10 mouse cellular contexts compared by ENCODE assay signal in genomic region chr6:90729829-90730228, GRCm38 (mm10).
DNase-seq lines count a peak whose midpoint lies in the region; ATAC-seq lines count a peak whose summit lies in the region.
"Had no signal": no experiment of that assay in that cellular context is flagged by ENCODE, and none has a peak within 500 bp of the region (broad histone marks: within the 10 kb centered on the region; RNA-seq: fewer than 3 reads in every experiment).

No protein-coding gene starts in this region.

- peak overlapping the region; percentile 68 for H3K27ac ChIP-seq in heart, embryonic 13.5 days (replicated peaks)
- no peak overlapping the region for H3K27ac ChIP-seq in heart, embryonic 11.5 days (ENCODE audit: low read depth, low read length)
- 0 out of 2 replicates have a peak overlapping the region, but pooled peaks have one; percentile 26 for H3K27ac ChIP-seq in midbrain, embryonic 14.5 days (replicated peaks; ENCODE audit: low read depth, low read length)
- H3K27ac ChIP-seq in midbrain, embryonic 16.5 days (ENCODE audit: low read length) = no peak overlapping the region
- H3K27ac ChIP-seq in stomach, embryonic 15.5 days = peak overlapping the region; percentile 61

- no peak for DNase-seq in midbrain, embryonic 14.5 days
- DNase-seq in cerebellum, postnatal 14 days = peak; percentile 67 to 69
- no peak for DNase-seq in frontal cortex, postnatal 25 days (ENCODE audit: low spot score in 2 of 2)

- no peaks in the 10 kb centered on the region for H3K9me3 ChIP-seq in heart, embryonic 13.5 days
- no peaks in the 10 kb centered on the region for H3K9me3 ChIP-seq in heart, embryonic 11.5 days (replicated peaks; ENCODE audit: control insufficient read depth, low read length)
- H3K9me3 ChIP-seq in midbrain, embryonic 14.5 days (ENCODE audit: control insufficient read depth, low read length) = no peaks in the 10 kb centered on the region
- no peaks in the 10 kb centered on the region for H3K9me3 ChIP-seq in midbrain, embryonic 16.5 days (replicated peaks; ENCODE audit: control insufficient read depth, low read length, poor library complexity, severe bottlenecking)
- no peaks in the 10 kb centered on the region for H3K9me3 ChIP-seq in stomach, embryonic 15.5 days
- H3K9me3 ChIP-seq: G1E; megakaryocyte, embryonic 14.5 days had no signal

- H3K4me3 ChIP-seq in heart, embryonic 13.5 days = no peak overlapping the region
- H3K4me3 ChIP-seq in heart, embryonic 11.5 days (ENCODE audit: low read depth, low read length) = no peak overlapping the region
- H3K4me3 ChIP-seq in midbrain, embryonic 14.5 days (replicated peaks; ENCODE audit: low read depth, low read length) = no peak overlapping the region
- no peak overlapping the region for H3K4me3 ChIP-seq in midbrain, embryonic 16.5 days (ENCODE audit: low read depth, low read length)
- H3K4me3 ChIP-seq in stomach, embryonic 15.5 days (replicated peaks) = no peak overlapping the region
- H3K4me3 ChIP-seq: megakaryocyte, embryonic 14.5 days had no signal

- ATAC-seq in heart, embryonic 13.5 days (ENCODE audit: extremely low read depth, insufficient number of reproducible peaks, low FRiP score, low TSS enrichment) = no peak
- no peak for ATAC-seq in heart, embryonic 11.5 days (replicated peaks; ENCODE audit: insufficient number of reproducible peaks, low FRiP score, low TSS enrichment)
- ATAC-seq in midbrain, embryonic 14.5 days (ENCODE audit: low FRiP score, low TSS enrichment) = no peak
- ATAC-seq in midbrain, embryonic 16.5 days = no peak
- no peak for ATAC-seq in stomach, embryonic 15.5 days (ENCODE audit: insufficient read depth, low FRiP score, low read depth)
- no peak for ATAC-seq in activated CD4-positive, CD25-positive, alpha-beta regulatory T cell, adult 4 months

- no peak overlapping the region for H3K4me2 ChIP-seq in heart, embryonic 13.5 days
- H3K4me2 ChIP-seq in heart, embryonic 11.5 days = no peak overlapping the region
- no peak overlapping the region for H3K4me2 ChIP-seq in midbrain, embryonic 14.5 days (ENCODE audit: low read length)
- no peak overlapping the region for H3K4me2 ChIP-seq in midbrain, embryonic 16.5 days (ENCODE audit: low read length)
- no peak overlapping the region for H3K4me2 ChIP-seq in stomach, embryonic 15.5 days

- peak overlapping the region; percentile 53 for H3K9ac ChIP-seq in heart, embryonic 13.5 days
- H3K9ac ChIP-seq in heart, embryonic 11.5 days (ENCODE audit: low read depth, low read length) = no peak overlapping the region
- no peak overlapping the region for H3K9ac ChIP-seq in midbrain, embryonic 14.5 days (replicated peaks; ENCODE audit: low read length)
- H3K9ac ChIP-seq in midbrain, embryonic 16.5 days (ENCODE audit: low read depth, low read length) = no peak overlapping the region
- no peak overlapping the region for H3K9ac ChIP-seq in stomach, embryonic 15.5 days

- no peaks in the 10 kb centered on the region for H3K36me3 ChIP-seq in heart, embryonic 13.5 days
- no peaks in the 10 kb centered on the region for H3K36me3 ChIP-seq in heart, embryonic 11.5 days (ENCODE audit: control insufficient read depth, insufficient read depth, low read length)
- no peaks in the 10 kb centered on the region for H3K36me3 ChIP-seq in midbrain, embryonic 14.5 days (ENCODE audit: control insufficient read depth, insufficient read depth, low read length)
- H3K36me3 ChIP-seq in midbrain, embryonic 16.5 days (ENCODE audit: control insufficient read depth, insufficient read depth, low read length) = no peaks in the 10 kb centered on the region
- H3K36me3 ChIP-seq in stomach, embryonic 15.5 days = no peaks in the 10 kb centered on the region
- H3K36me3 ChIP-seq: G1E had no signal

- WGBS in heart, embryonic 13.5 days = 51% methylated on average over 5 of the region's 5 CpGs
- WGBS in heart, embryonic 11.5 days (ENCODE audit: insufficient replicate concordance) = 56% methylated on average over 5 of the region's 5 CpGs
- WGBS in midbrain, embryonic 14.5 days = 29% methylated on average over 5 of the region's 5 CpGs
- WGBS in midbrain, embryonic 16.5 days = 44% methylated on average over 5 of the region's 5 CpGs
- 64% methylated on average over 5 of the region's 5 CpGs for WGBS in stomach, embryonic 15.5 days

- peaks cover 85% of the 10 kb centered on the region for H3K4me1 ChIP-seq in heart, embryonic 13.5 days
- H3K4me1 ChIP-seq in heart, embryonic 11.5 days (ENCODE audit: control insufficient read depth, insufficient read depth, low read length) = peaks cover 52% of the 10 kb centered on the region
- peaks cover 24% of the 10 kb centered on the region for H3K4me1 ChIP-seq in midbrain, embryonic 14.5 days (ENCODE audit: control insufficient read depth, insufficient read depth, low read length)
- peaks cover 28% of the 10 kb centered on the region for H3K4me1 ChIP-seq in midbrain, embryonic 16.5 days (ENCODE audit: control insufficient read depth, insufficient read depth, low read length)
- peaks cover 43% of the 10 kb centered on the region for H3K4me1 ChIP-seq in stomach, embryonic 15.5 days

- H3K27me3 ChIP-seq in heart, embryonic 13.5 days (replicated peaks) = no peaks in the 10 kb centered on the region
- H3K27me3 ChIP-seq in heart, embryonic 11.5 days (ENCODE audit: control insufficient read depth, insufficient read depth, low read length) = no peaks in the 10 kb centered on the region
- no peaks in the 10 kb centered on the region for H3K27me3 ChIP-seq in midbrain, embryonic 14.5 days (ENCODE audit: control insufficient read depth, insufficient read depth, low read length)
- no peaks in the 10 kb centered on the region for H3K27me3 ChIP-seq in midbrain, embryonic 16.5 days (ENCODE audit: control insufficient read depth, insufficient read depth, low read depth, low read length)
- no peaks in the 10 kb centered on the region for H3K27me3 ChIP-seq in stomach, embryonic 15.5 days (replicated peaks)
- H3K27me3 ChIP-seq: megakaryocyte, embryonic 14.5 days had no signal

Comparison
In these comparisons a context has a peak if more than half of its experiments do, and no peak if none do; other contexts are left out.
1. H3K27ac ChIP-seq: peak in heart, embryonic 13.5 days (single experiment), midbrain, embryonic 14.5 days (single experiment) and stomach, embryonic 15.5 days (single experiment); none in heart, embryonic 11.5 days (single experiment) and midbrain, embryonic 16.5 days (single experiment).
2. DNase-seq: peak in cerebellum, postnatal 14 days (2 of 2); none in midbrain, embryonic 14.5 days (single experiment) and frontal cortex, postnatal 25 days (0 of 2).